Mouse (Mus musculus): ENCODE data around the gene Cnot1.

GRCm38 (mm10) chr8:95805482-95805881 lies 1.8 kb downstream of the Cnot1 start:
- TF ChIP-seq POLR2A (IDR thresholded peaks at IDR 0.05; ENCODE audit: insufficient read depth, low read depth, low read length) (no peak), CTCF (IDR thresholded peaks at IDR 0.05; ENCODE audit: insufficient read depth, low read depth, low read length) (no peak)

All from olfactory bulb, adult 2 months (tissue).